Mouse (Mus musculus): ENCODE measurements around the gene Fbxw4. TPM values are rescaled to one million over a fixed set of nuclear protein-coding genes. Genes with fewer than 3 reads are reported as not detected.
A peak's percentile ranks its signal among the peaks of the same experiment; 100 is the strongest.

Fbxw4 gene
- polyA plus RNA-seq, 1 experiment from 2014 or later: 3.4 TPM

DNA sequence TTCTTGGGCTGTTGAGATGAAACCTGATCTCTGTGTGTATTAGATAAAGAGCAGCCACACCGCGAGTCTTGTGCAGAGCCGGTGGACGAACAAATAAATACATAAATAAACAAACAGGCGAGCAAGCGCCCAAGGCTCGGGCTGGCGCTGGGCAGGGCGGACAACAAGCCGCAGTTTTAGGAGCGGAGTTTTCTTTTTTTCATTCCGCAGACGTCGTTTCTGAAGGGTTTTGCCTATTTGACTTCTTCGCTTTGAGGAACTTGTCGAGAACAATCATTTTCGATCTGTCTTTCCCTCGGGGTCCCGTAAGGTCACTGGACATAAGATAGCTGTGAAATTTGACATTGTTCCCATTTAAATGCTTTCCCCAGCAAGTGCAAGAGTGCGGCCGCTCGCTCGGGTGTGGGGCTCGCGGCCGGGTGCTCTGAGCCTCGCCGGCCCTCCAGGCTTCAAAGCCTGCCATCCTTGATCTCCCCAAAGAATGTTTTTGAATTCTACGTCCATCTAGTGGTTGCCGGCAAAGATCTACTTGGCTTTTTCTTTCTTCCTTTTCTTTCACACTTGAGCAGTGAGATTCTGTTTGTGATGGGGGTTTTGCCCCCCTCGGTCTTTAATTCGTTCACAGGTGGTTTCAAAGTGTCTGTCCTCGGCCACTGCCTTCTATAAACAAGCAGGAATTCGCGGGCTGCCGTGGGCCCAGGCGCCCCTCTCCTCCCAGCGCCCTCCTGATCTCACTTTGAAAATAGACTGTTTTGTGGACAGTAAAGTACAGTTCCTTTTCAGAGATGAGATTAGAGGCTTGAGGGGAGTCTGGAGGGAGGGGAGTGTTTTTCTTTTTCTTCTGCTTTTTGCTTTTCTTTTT is 15.8 kb upstream of the Fbxw4 start:
- peak overlapping the region; percentile 38; the same call in 1 of the 2 replicates for H3K9ac ChIP-seq
- 1% methylated on average over 38 of the region's 38 CpGs for WGBS
- ATAC-seq: no peak
- no peak overlapping the region for H3K27ac ChIP-seq
- no peaks in the 10 kb centered on the region for H3K9me3 ChIP-seq (replicated peaks)
- H3K36me3 ChIP-seq (ENCODE audit: poor library complexity, severe bottlenecking): no peaks in the 10 kb centered on the region
- H3K4me3 ChIP-seq: peak overlapping the region; percentile 31
- peak overlapping the region; percentile 58 for H3K4me2 ChIP-seq
- H3K4me1 ChIP-seq: peaks cover 14% of the 10 kb centered on the region
- peaks cover 62% of the 10 kb centered on the region for H3K27me3 ChIP-seq

- WGBS: 23% methylated on average over 5 of the region's 5 CpGs
- Histone ChIP-seq H3K27me3 (peaks cover 62% of the 10 kb centered on the region), H3K9ac (no peak overlapping the region)
These were observed 15.1 kb upstream of the Fbxw4 start for GRCm38 (mm10) chr19:45675196-45675595.

GRCm38 (mm10) chr19:45672971-45673370 is 12.9 kb upstream of the Fbxw4 start:
- 79% methylated on average over 9 of the region's 9 CpGs for WGBS

More at GRCm38 (mm10) chr19:45675196-45675595, 15.1 kb upstream of the Fbxw4 start:
- H3K36me3 ChIP-seq (ENCODE audit: poor library complexity, severe bottlenecking): no peaks in the 10 kb centered on the region
- H3K9me3 ChIP-seq (replicated peaks): no peaks in the 10 kb centered on the region
- H3K4me2 ChIP-seq: no peak overlapping the region
- H3K4me3 ChIP-seq: no peak overlapping the region
- ATAC-seq: no peak
- H3K27ac ChIP-seq: no peak overlapping the region
- peaks cover 14% of the 10 kb centered on the region for H3K4me1 ChIP-seq

GRCm38 (mm10) chr19:45668986-45669385 is 8.9 kb upstream of the Fbxw4 start:
- H3K36me3 ChIP-seq (ENCODE audit: poor library complexity, severe bottlenecking): no peaks in the 10 kb centered on the region
- 96% methylated on average over 4 of the region's 4 CpGs for WGBS
- H3K4me3 ChIP-seq: no peak overlapping the region
- H3K9me3 ChIP-seq (replicated peaks): no peaks in the 10 kb centered on the region
- H3K9ac ChIP-seq: no peak overlapping the region
- no peak for ATAC-seq
- H3K27ac ChIP-seq: no peak overlapping the region
- H3K27me3 ChIP-seq: peaks cover 21% of the 10 kb centered on the region; the same call in 1 of the 2 replicates
- no peaks in the 10 kb centered on the region for H3K4me1 ChIP-seq
- H3K4me2 ChIP-seq: no peak overlapping the region

More at GRCm38 (mm10) chr19:45672971-45673370, 12.9 kb upstream of the Fbxw4 start:
- peaks cover 55% of the 10 kb centered on the region for H3K27me3 ChIP-seq
- no peak overlapping the region for H3K4me2 ChIP-seq
- H3K4me1 ChIP-seq: peaks cover 14% of the 10 kb centered on the region
- no peak overlapping the region for H3K4me3 ChIP-seq
- no peak overlapping the region for H3K27ac ChIP-seq
- no peaks in the 10 kb centered on the region for H3K9me3 ChIP-seq (replicated peaks)
- H3K9ac ChIP-seq: no peak overlapping the region
- H3K36me3 ChIP-seq (ENCODE audit: poor library complexity, severe bottlenecking): no peaks in the 10 kb centered on the region
- ATAC-seq: no peak

GRCm38 (mm10) chr19:45663851-45664250 is 3.7 kb upstream of the Fbxw4 start:
- 64% methylated on average over 2 of the region's 2 CpGs for WGBS
- Histone ChIP-seq H3K9me3 (replicated peaks) (no peaks in the 10 kb centered on the region), H3K36me3 (ENCODE audit: poor library complexity, severe bottlenecking) (no peaks in the 10 kb centered on the region), H3K9ac (no peak overlapping the region), H3K27ac (no peak overlapping the region), H3K4me1 (peaks cover 10% of the 10 kb centered on the region), H3K4me2 (no peak overlapping the region), H3K27me3 (peaks cover 7% of the 10 kb centered on the region; the same call in 1 of the 2 replicates), H3K4me3 (no peak overlapping the region)
- ATAC-seq: no peak

DNA sequence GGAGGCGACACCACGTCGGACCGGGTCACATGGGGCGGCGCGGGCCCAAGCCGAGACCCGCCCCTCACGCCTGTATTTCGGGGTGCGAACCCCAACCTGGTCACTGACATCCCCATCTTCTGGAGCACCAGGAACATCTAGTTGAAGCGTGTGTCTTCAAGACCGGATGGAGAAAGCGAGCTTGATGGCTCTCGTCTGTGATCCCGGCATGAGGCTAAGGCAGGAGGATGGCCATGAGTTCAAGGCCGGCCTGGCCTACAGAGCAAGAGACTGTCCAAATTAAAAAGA is 335 bp upstream of the Fbxw4 start:
- peaks cover 10% of the 10 kb centered on the region; the same call in 1 of the 2 replicates for H3K27me3 ChIP-seq
- no peaks in the 10 kb centered on the region for H3K9me3 ChIP-seq (replicated peaks)
- peak overlapping the region; percentile 84 for H3K4me3 ChIP-seq
- H3K4me1 ChIP-seq: peaks cover 25% of the 10 kb centered on the region
- 17% methylated on average over 18 of the region's 18 CpGs for WGBS
- H3K36me3 ChIP-seq (ENCODE audit: poor library complexity, severe bottlenecking): no peaks in the 10 kb centered on the region
- peak overlapping the region; percentile 92 for H3K27ac ChIP-seq
- ATAC-seq: no peak
- peak overlapping the region; percentile 72 for H3K4me2 ChIP-seq
- H3K9ac ChIP-seq: peak overlapping the region; percentile 98

DNA sequence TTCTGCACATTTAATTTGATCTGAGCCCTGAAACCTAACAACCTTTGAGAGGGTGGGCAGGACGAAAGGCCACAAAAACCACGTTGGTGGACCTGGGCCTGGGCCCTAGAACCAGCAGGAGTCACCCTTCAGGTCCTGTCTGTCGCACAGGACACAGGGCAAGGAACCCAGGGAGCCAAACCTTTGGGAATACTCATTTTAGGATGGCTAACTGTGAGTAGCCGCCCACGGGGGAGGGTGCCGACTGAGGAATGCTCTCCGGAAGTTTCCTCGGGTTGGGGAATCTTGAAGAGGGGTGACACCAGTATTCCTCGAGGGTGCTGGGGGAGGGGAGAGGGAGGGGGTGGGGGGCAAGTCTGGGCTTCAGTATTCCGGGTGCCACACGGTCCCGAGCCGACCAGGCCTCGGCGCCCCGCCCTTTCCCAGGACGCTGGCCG is 793 bp downstream of the Fbxw4 start:
- peak overlapping the region; percentile 84 for H3K4me3 ChIP-seq
- WGBS: under 1% methylated on average over 14 of the region's 18 CpGs
- no peak; the same call in 1 of the 2 replicates for ATAC-seq

DNA sequence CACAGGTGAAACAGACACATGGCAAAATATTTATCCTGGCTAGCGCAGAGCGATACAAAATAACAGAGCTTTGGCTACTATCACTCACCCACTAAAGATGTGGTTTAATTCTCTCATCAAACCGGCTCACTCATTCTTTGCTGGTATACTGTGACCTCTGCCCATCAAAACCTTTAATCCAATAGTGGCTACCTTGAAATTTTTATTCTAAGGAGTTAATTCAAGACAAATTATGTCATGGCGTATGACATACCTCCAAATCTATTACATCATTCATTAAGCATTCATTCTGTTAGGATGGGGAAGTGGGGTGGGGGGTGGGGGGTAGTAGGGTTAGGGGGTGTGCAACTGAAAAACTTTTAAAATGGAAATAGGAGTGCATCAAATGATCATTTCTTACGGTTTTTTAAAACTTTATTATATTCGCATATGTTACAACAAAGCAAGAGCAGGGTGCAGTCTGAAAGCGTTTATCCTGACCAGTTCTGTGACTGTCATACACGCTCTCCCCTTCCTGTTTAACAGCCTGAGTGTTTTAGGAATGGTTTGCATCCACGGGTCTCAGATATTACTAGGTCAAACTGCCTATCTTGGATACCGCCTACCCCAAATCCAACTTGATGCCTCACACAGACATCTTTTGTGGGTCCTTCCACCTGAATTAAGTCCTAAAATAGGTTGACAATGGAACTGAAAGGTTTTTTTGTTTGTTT is 1.4 kb downstream of the Fbxw4 start:
- Histone ChIP-seq H3K4me2 (peak overlapping the region; percentile 72), H3K27ac (no peak overlapping the region)

More for the DNA sequence above, 793 bp downstream of the Fbxw4 start:
- Histone ChIP-seq H3K27me3 (peaks cover 10% of the 10 kb centered on the region; the same call in 1 of the 2 replicates), H3K9ac (peak overlapping the region; percentile 98), H3K36me3 (ENCODE audit: poor library complexity, severe bottlenecking) (no peaks in the 10 kb centered on the region), H3K4me2 (peak overlapping the region; percentile 72), H3K9me3 (replicated peaks) (no peaks in the 10 kb centered on the region), H3K27ac (peak overlapping the region; percentile 92), H3K4me1 (peaks cover 26% of the 10 kb centered on the region)

DNA sequence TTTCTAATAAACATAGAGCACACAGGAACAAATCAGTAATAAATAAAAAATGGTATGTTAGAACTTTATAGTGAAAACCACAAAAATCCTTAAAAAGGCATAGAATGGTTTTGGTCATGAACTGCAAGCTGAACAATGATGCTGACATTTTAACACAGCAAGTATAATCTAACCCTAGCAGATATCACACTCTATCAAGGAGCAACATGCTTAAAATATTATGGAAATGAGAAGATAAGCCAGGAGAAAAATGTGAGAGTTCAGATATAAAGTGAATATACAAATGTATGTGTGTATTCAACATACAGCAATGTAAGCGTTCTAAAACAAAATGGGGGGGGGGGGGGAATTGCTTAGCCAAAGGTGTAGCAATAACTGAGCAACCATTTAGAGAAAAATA is 2.3 kb downstream of the Fbxw4 start:
- Histone ChIP-seq H3K36me3 (ENCODE audit: poor library complexity, severe bottlenecking) (no peaks in the 10 kb centered on the region), H3K27ac (no peak overlapping the region), H3K4me1 (peaks cover 30% of the 10 kb centered on the region), H3K27me3 (peaks cover 12% of the 10 kb centered on the region; the same call in 1 of the 2 replicates), H3K9me3 (replicated peaks) (no peaks in the 10 kb centered on the region), H3K4me2 (no peak overlapping the region), H3K9ac (no peak overlapping the region), H3K4me3 (no peak overlapping the region)
- WGBS: 93% methylated on average over 1 of the region's 1 CpGs
- ATAC-seq: no peak

More for the DNA sequence above, 1.4 kb downstream of the Fbxw4 start:
- WGBS: 64% methylated on average over 10 of the region's 10 CpGs
- peak overlapping the region; percentile 84 for H3K4me3 ChIP-seq
- ATAC-seq: no peak
- H3K27me3 ChIP-seq: peaks cover 10% of the 10 kb centered on the region; the same call in 1 of the 2 replicates
- 0 out of 2 replicates have a peak overlapping the region, but pooled peaks have one; percentile 98 for H3K9ac ChIP-seq
- H3K9me3 ChIP-seq (replicated peaks): no peaks in the 10 kb centered on the region
- H3K36me3 ChIP-seq (ENCODE audit: poor library complexity, severe bottlenecking): no peaks in the 10 kb centered on the region
- peaks cover 30% of the 10 kb centered on the region for H3K4me1 ChIP-seq

DNA sequence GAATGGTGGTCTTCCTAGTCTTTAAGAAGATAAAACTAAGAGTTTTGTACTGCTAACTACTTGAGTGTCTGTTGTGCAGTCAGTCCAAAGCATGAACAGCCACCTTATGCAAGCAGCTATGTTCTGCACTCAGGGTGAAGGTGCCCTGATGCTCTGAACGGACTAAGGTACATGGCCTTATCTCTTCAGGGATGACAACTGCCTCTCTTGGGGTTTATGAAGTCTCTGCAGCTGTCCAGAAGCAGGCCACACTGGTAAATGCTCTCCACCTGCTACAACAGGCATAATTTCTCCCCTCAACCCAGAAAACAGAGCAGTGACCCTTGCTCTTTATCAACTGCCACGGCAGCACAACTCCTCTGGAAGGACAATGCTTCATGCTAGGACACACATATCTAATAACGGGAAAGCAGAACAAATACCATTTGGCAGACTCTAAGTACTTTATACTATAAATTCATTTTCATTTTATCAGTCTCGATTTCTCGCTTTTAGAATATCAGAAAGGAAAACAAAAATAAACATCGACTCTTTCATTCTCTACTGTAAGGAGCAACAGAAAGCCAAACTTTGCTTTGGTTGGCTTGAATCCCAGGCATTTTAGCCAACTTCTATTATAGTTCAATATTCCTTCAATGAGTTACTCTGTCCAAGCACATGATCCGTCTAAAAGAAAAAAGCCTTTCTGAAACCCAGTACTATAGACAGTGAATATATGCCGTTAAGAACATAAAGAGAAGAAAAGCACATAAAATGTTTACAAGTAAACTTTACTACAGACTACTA is 3.1 kb downstream of the Fbxw4 start:
- Histone ChIP-seq H3K36me3 (ENCODE audit: poor library complexity, severe bottlenecking) (no peaks in the 10 kb centered on the region), H3K4me3 (no peak overlapping the region), H3K27ac (no peak overlapping the region), H3K9ac (no peak overlapping the region), H3K4me2 (no peak overlapping the region), H3K4me1 (peaks cover 36% of the 10 kb centered on the region), H3K27me3 (peaks cover 12% of the 10 kb centered on the region; the same call in 1 of the 2 replicates), H3K9me3 (replicated peaks) (no peaks in the 10 kb centered on the region)
- whole genome bisulfite sequencing: 68% methylated on average over 8 of the region's 8 CpGs
- ATAC-seq: no peak

GRCm38 (mm10) chr19:45655870-45656269 is 4.2 kb downstream of the Fbxw4 start:
- Histone ChIP-seq H3K27me3 (0 out of 2 replicates have a peak, but pooled peaks cover 7% of the 10 kb centered on the region), H3K4me2 (no peak overlapping the region), H3K36me3 (ENCODE audit: poor library complexity, severe bottlenecking) (no peaks in the 10 kb centered on the region), H3K4me1 (peaks cover 36% of the 10 kb centered on the region), H3K9me3 (replicated peaks) (no peaks in the 10 kb centered on the region), H3K9ac (no peak overlapping the region), H3K27ac (no peak overlapping the region), H3K4me3 (no peak overlapping the region)
- WGBS: 63% methylated on average over 8 of the region's 8 CpGs
- ATAC-seq: no peak

Measured in forebrain, embryonic 13.5 days (tissue).